Mouse (Mus musculus) forebrain, embryonic 13.5 days (tissue): ENCODE results near the gene Gm28230. TPM values are rescaled to one million over a fixed set of nuclear protein-coding genes. Genes with fewer than 3 reads are reported as not detected.

ENCODE experiments used
- ATAC-seq: fragments of 200-750 bp; cut with Nextera tagmentation; 2 replicates; pipeline ENCODE4 v1.8.0; 2017
- H3K27ac ChIP-seq: fragments of 300-500 bp; sonication (generic); 2 replicates; pipeline ENCODE4 v1.5.1; 2015; ENCODE audit warnings: inconsistent platforms, mild to moderate bottlenecking, moderate library complexity
- H3K27me3 ChIP-seq: fragments of 300-500 bp; sonication (generic); 2 replicates; pipeline ENCODE4 v1.6.1; 2015; ENCODE audit warnings: mild to moderate bottlenecking, inconsistent platforms
- H3K36me3 ChIP-seq: fragments of 300-500 bp; sonication (generic); 2 replicates; pipeline ENCODE4 v1.6.1; 2015; ENCODE audit warnings: mild to moderate bottlenecking, inconsistent platforms; ENCODE audit not compliant: poor library complexity, severe bottlenecking
- H3K4me1 ChIP-seq: fragments of 300-500 bp; sonication (generic); 2 replicates; pipeline ENCODE4 v1.6.1; 2015; ENCODE audit warnings: inconsistent platforms
- H3K4me2 ChIP-seq: fragments of 300-500 bp; sonication (generic); 2 replicates; pipeline ENCODE4 v1.6.1; 2015; ENCODE audit warnings: inconsistent platforms, mild to moderate bottlenecking, moderate library complexity
- H3K4me3 ChIP-seq: fragments of 300-500 bp; sonication (generic); 2 replicates; pipeline ENCODE4 v1.5.1; 2015; ENCODE audit warnings: mild to moderate bottlenecking, inconsistent platforms
- H3K9ac ChIP-seq: fragments of 300-500 bp; sonication (generic); 2 replicates; pipeline ENCODE4 v1.6.1; 2015; ENCODE audit warnings: mild to moderate bottlenecking, inconsistent platforms
- H3K9me3 ChIP-seq: fragments of 300-500 bp; sonication (generic); replicated peaks from 2 replicates; pipeline ENCODE4 v1.6.1; 2016; ENCODE audit warnings: inconsistent platforms
- WGBS: fragments of 180-500 bp; shearing (Covaris S2); methylation state at CpG from one replicate; pipeline ENCODE4 v1.1.7; 2015; 5-methylcytosine and 5-hydroxymethylcytosine counted together
- polyA plus RNA-seq: library from polyadenylated mRNA; unstranded; fragments of >200 nt; fragmentation: Nextera tagmentation; extraction: Ambion mirVana; gene quantifications from 2 replicates; pipeline ENCODE4 v1.2.1, GENCODE M21; 2015

Gene Gm28230
- polyA plus RNA-seq, 1 experiment from 2014 or later = not detected

GRCm38 (mm10) chr2:74753175-74753523, 26.6 kb downstream of the Gm28230 start:
- H3K4me2 ChIP-seq = peak overlapping the region; percentile 36
- ATAC-seq = no peak
- under 1% methylated on average over 25 of the region's 25 CpGs for WGBS
- peak overlapping the region; percentile 19; the same call in 1 of the 2 replicates for H3K4me3 ChIP-seq
- no peaks in the 10 kb centered on the region for H3K9me3 ChIP-seq
- H3K4me1 ChIP-seq = peaks cover 19% of the 10 kb centered on the region
- no peaks in the 10 kb centered on the region for H3K36me3 ChIP-seq
- H3K27me3 ChIP-seq = peaks cover 100% of the 10 kb centered on the region
- H3K9ac ChIP-seq = no peak overlapping the region
- H3K27ac ChIP-seq = no peak overlapping the region

- Histone ChIP-seq H3K9me3 (no peaks in the 10 kb centered on the region), H3K4me3 (no peak overlapping the region), H3K4me1 (peaks cover 19% of the 10 kb centered on the region), H3K27me3 (peaks cover 100% of the 10 kb centered on the region), H3K36me3 (no peaks in the 10 kb centered on the region), H3K27ac (no peak overlapping the region), H3K4me2 (no peak overlapping the region), H3K9ac (no peak overlapping the region)
- WGBS = 11% methylated on average over 5 of the region's 5 CpGs
- ATAC-seq = no peak
Measured at GRCm38 (mm10) chr2:74753711-74754110, 27.2 kb downstream of the Gm28230 start.

GRCm38 (mm10) chr2:74760146-74760545, 33.6 kb downstream of the Gm28230 start:
- H3K9me3 ChIP-seq = no peaks in the 10 kb centered on the region
- H3K36me3 ChIP-seq = no peaks in the 10 kb centered on the region
- peaks cover 13% of the 10 kb centered on the region for H3K4me1 ChIP-seq
- no peak overlapping the region for H3K4me3 ChIP-seq
- no peak for ATAC-seq
- H3K9ac ChIP-seq = no peak overlapping the region
- no peak overlapping the region for H3K27ac ChIP-seq
- H3K27me3 ChIP-seq = peaks cover 94% of the 10 kb centered on the region
- H3K4me2 ChIP-seq = no peak overlapping the region
- 0% methylated on average over 1 of the region's 1 CpGs for WGBS

GRCm38 (mm10) chr2:74761941-74762340, 35.4 kb downstream of the Gm28230 start:
- H3K27ac ChIP-seq = no peak overlapping the region
- H3K4me3 ChIP-seq = no peak overlapping the region
- 5% methylated on average over 13 of the region's 13 CpGs for WGBS
- peaks cover 13% of the 10 kb centered on the region for H3K4me1 ChIP-seq
- no peaks in the 10 kb centered on the region for H3K9me3 ChIP-seq
- no peak for ATAC-seq
- H3K36me3 ChIP-seq = no peaks in the 10 kb centered on the region
- H3K4me2 ChIP-seq = no peak overlapping the region
- peaks cover 94% of the 10 kb centered on the region for H3K27me3 ChIP-seq
- no peak overlapping the region for H3K9ac ChIP-seq

GRCm38 (mm10) chr2:74762522-74763244, 36.2 kb downstream of the Gm28230 start, which contains the start of gene Hoxd1:
Gene Hoxd1 (plus strand): TSS chr2:74762980.
- Histone ChIP-seq H3K9ac (no peak within 1 kb of the TSS), H3K9me3 (no peaks in the 10 kb centered on the region), H3K36me3 (no peaks in the 10 kb centered on the region), H3K27ac (no peak within 1 kb of the TSS), H3K4me3 (peak within 1 kb of the TSS; percentile 48), H3K27me3 (peaks cover 90% of the 10 kb centered on the region), H3K4me1 (peaks cover 13% of the 10 kb centered on the region), H3K4me2 (peak within 1 kb of the TSS; percentile 83)
- ATAC-seq = peak; percentile 80
- under 1% methylated on average over 30 of the region's 61 CpGs for WGBS

- Histone ChIP-seq H3K27ac (no peak overlapping the region), H3K4me1 (peaks cover 13% of the 10 kb centered on the region), H3K4me3 (peak overlapping the region; percentile 48), H3K9ac (no peak overlapping the region), H3K36me3 (no peaks in the 10 kb centered on the region), H3K4me2 (peak overlapping the region; percentile 83), H3K27me3 (peaks cover 86% of the 10 kb centered on the region), H3K9me3 (no peaks in the 10 kb centered on the region)
- 2% methylated on average over 50 of the region's 53 CpGs for WGBS
- 0 out of 2 replicates have a peak, but pooled peaks have one; percentile 27 for ATAC-seq
Measured at GRCm38 (mm10) chr2:74763245-74763735, 36.8 kb downstream of the Gm28230 start.

GRCm38 (mm10) chr2:74763976-74764375, 37.4 kb downstream of the Gm28230 start:
- 43% methylated on average over 10 of the region's 10 CpGs for WGBS
- no peak overlapping the region for H3K9ac ChIP-seq
- H3K27ac ChIP-seq = no peak overlapping the region
- no peak overlapping the region for H3K4me2 ChIP-seq
- peaks cover 13% of the 10 kb centered on the region for H3K4me1 ChIP-seq
- H3K27me3 ChIP-seq = peaks cover 87% of the 10 kb centered on the region
- no peak for ATAC-seq
- no peaks in the 10 kb centered on the region for H3K36me3 ChIP-seq
- H3K4me3 ChIP-seq = no peak overlapping the region
- no peaks in the 10 kb centered on the region for H3K9me3 ChIP-seq

GRCm38 (mm10) chr2:74774359-74774758, 47.8 kb downstream of the Gm28230 start:
- H3K4me3 ChIP-seq = no peak overlapping the region
- 94% methylated on average over 2 of the region's 2 CpGs for WGBS
- H3K9ac ChIP-seq = no peak overlapping the region
- no peak overlapping the region for H3K4me2 ChIP-seq
- H3K27ac ChIP-seq = no peak overlapping the region
- no peaks in the 10 kb centered on the region for H3K9me3 ChIP-seq
- H3K4me1 ChIP-seq = no peaks in the 10 kb centered on the region
- no peak for ATAC-seq
- H3K27me3 ChIP-seq = peaks cover 29% of the 10 kb centered on the region
- H3K36me3 ChIP-seq = no peaks in the 10 kb centered on the region

- H3K4me2 ChIP-seq = no peak overlapping the region
- 66% methylated on average over 13 of the region's 13 CpGs for WGBS
- no peaks in the 10 kb centered on the region for H3K36me3 ChIP-seq
- H3K4me3 ChIP-seq = no peak overlapping the region
- H3K4me1 ChIP-seq = no peaks in the 10 kb centered on the region
- H3K9ac ChIP-seq = no peak overlapping the region
- no peaks in the 10 kb centered on the region for H3K9me3 ChIP-seq
- ATAC-seq = no peak
- H3K27me3 ChIP-seq = peaks cover 10% of the 10 kb centered on the region; the same call in 1 of the 2 replicates
- no peak overlapping the region for H3K27ac ChIP-seq
Measured at GRCm38 (mm10) chr2:74777536-74778275, 51.2 kb downstream of the Gm28230 start.

- 92% methylated on average over 5 of the region's 5 CpGs for WGBS
- Histone ChIP-seq H3K4me1 (no peaks in the 10 kb centered on the region), H3K27ac (no peak overlapping the region), H3K4me3 (no peak overlapping the region), H3K4me2 (no peak overlapping the region), H3K9me3 (no peaks in the 10 kb centered on the region), H3K27me3 (peaks cover 9% of the 10 kb centered on the region; the same call in 1 of the 2 replicates), H3K36me3 (no peaks in the 10 kb centered on the region), H3K9ac (no peak overlapping the region)
- ATAC-seq = no peak
Measured at GRCm38 (mm10) chr2:74781386-74781785, 54.9 kb downstream of the Gm28230 start.

GRCm38 (mm10) chr2:74795531-74795930, 69.0 kb downstream of the Gm28230 start:
- 69% methylated on average over 7 of the region's 7 CpGs for WGBS
- Histone ChIP-seq H3K27ac (no peak overlapping the region), H3K9me3 (no peaks in the 10 kb centered on the region), H3K9ac (no peak overlapping the region), H3K4me3 (no peak overlapping the region), H3K4me2 (no peak overlapping the region), H3K4me1 (no peaks in the 10 kb centered on the region), H3K27me3 (no peaks in the 10 kb centered on the region), H3K36me3 (no peaks in the 10 kb centered on the region)
- no peak for ATAC-seq
